Mouse (Mus musculus) cerebellum, postnatal 10 days (tissue): ENCODE measurements around the gene Rab15.
"Not testable (repeated sequence)": the region's sequence is repeated elsewhere in the genome, so short reads cannot be mapped to it uniquely, and the experiment has no call there.

ENCODE experiments used
- DNase-seq, 2 experiments: peaks; one replicate each; pipeline ENCODE4 v3.0.0; 2021; ENCODE audit warnings: mixed read lengths in 2 of 2

Gene Rab15

DNA sequence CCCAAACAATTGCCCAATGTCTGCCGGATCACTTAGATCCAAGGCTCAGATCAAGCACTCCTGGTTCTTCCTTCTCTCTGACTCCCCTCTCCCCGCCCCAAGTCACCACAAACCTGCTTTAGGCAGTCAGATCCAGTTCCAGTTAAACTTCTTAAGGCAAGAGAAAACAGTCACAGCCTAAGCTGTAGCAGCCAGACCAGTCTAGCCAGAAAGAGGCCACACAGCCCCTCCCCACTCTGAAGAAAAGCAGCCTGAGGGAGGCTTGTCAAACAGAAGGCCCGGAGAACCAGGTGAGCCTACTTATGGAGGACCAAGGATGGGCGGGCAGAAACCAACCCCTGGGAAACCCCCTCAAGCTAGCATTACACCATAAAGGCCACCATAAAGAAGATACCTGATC, 4.6 kb downstream of the Rab15 start:
- no peak for DNase-seq

GRCm38 (mm10) chr12:76817176-76817575, 5.5 kb downstream of the Rab15 start:
- DNase-seq = peak in 1 of 2 experiments; percentile 36

- no peak for DNase-seq
These were observed 6.0 kb downstream of the Rab15 start for GRCm38 (mm10) chr12:76816720-76817119.

GRCm38 (mm10) chr12:76814120-76814519, 8.6 kb downstream of the Rab15 start:
- peak in 1 of 2 experiments; percentile 48 for DNase-seq

- DNase-seq = no peak
These were observed 9.2 kb downstream of the Rab15 start for GRCm38 (mm10) chr12:76813543-76813942.

DNA sequence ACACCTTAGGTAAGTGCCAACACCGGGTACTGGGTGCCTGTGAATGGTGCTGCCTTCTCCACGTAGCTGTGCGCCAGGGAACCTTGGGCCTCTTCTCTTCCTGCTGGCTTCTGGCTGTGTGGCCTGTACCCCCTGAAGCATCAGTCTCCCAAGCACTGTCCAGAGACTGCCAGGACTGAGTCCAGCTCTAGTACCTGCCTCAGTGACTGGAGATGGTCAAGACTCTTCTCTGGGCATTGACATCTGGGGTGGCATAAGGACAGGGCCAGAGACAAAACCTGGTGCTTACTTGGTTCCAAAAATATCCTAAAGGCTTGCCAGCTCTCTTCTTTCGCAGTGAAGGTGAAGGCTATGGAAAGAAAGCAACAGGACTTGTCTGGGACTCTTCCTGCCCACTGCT, 11.7 kb downstream of the Rab15 start:
- DNase-seq = peak; percentile 61 to 66

GRCm38 (mm10) chr12:76810491-76810890, 12.2 kb downstream of the Rab15 start:
- DNase-seq = peak; percentile 25 to 61

DNA sequence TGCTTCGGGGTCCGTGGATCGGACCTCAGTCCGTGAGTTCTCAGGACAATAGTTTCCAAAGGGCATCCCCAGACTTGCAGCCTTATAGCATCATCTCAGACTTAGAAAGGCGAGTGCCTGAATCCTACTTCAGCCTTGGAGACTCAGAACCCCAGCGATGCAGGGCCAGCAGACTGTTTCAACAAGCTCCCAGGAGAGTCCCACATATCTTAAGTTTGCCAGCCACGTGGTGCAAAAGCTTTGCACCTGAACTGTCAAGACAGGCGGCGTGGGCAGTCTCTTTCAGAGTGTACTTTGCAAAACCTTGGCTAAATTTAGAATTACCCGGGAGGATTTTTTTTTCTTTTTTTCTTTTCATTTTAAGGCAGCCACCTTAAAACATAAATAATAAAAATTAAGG, 14.9 kb downstream of the Rab15 start:
- no peak for DNase-seq

DNA sequence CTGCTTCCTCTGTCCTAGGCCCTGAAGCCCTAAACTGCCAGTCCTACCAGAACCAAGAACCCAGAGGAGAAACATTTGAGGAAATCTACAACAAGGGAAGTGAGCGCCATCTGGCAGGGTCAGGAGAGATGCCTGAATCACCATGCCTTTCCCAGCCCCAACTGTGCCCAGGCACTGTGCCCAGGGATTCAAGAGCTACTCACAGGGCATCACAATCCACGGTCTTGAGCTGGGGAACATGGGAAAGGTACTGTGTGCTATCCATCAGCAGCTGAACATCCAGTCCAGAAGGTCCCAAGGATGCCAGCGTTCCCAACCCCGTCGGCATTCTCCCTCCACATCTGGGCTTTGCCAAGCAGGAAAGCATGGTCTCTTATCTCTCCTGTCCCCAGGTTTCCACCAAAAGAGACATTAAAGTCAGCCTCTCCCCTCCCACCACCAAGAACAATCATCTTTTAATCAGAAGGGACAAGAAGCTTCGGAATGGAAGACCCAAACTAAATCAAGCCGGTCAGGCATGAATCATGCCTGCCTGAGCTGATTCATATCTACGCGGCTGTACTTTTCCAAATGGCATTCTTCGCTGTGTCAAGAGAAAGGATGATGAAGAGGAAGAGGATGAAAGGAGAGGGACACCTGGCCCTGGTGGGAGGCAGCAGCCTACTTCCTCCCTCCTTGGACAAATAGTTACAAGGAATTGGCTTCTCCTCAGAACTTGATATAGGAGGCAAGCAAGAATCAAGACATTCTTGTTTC, 17.5 kb downstream of the Rab15 start:
- peak; percentile 96 to 98 for DNase-seq

GRCm38 (mm10) chr12:76803700-76804252, 18.9 kb downstream of the Rab15 start:
- peak; percentile 77 to 81 for DNase-seq

GRCm38 (mm10) chr12:76803028-76803427, 19.7 kb downstream of the Rab15 start:
- DNase-seq = no peak

GRCm38 (mm10) chr12:76798008-76798720, 24.5 kb downstream of the Rab15 start:
- DNase-seq = no peak

DNA sequence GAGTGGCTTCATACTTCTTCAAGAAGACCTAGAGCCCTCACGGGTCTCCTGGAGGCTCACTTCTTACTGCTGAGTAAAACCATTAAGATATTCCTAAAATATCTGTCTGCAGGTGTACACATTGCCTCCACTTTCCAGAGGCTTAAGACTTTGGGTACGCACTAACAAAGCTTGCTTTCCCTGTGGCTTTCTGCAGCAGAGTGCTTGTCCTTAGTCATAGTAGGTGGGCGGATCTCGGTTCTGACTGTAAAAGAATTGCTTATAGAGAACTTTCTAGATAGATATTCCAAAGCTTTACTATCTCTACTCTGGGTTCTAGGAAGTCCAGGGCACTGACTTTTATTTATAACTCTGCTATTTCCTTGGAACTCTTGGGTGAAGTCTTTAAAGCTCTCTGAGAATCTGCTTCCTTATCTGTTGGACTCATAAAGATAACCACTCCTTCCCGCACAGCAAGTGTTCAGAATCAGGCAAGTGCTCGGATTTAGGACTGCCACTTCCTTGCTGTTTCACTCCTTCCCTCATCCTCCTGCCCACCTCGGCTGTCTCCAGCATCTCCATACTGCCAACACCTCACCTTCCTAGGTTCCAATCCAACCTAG, 25.7 kb downstream of the Rab15 start:
- DNase-seq = no peak

GRCm38 (mm10) chr12:76795350-76795749, 27.4 kb downstream of the Rab15 start, which contains the start of gene Gpx2:
TSS of gene Gpx2 (minus strand) at chr12:76795554.
- DNase-seq = no peak

DNA sequence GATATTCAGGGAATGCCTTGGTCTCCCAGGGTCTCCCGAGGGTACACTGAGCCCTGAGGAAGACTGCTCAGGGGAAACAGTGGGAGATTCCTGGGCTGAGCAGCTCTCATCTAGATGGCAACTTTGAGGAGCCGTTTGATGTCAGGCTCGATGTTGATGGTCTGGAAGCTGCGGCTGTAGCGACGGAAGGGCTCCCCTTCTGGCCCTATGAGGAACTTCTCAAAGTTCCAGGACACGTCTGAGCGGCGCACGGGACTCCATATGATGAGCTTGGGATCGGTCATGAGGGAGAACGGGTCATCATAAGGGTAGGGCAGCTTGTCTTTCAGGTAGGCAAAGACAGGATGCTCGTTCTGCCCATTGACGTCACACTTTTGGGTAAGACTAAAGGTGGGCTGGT, 30.2 kb downstream of the Rab15 start:
- not testable (repeated sequence) for DNase-seq

DNA sequence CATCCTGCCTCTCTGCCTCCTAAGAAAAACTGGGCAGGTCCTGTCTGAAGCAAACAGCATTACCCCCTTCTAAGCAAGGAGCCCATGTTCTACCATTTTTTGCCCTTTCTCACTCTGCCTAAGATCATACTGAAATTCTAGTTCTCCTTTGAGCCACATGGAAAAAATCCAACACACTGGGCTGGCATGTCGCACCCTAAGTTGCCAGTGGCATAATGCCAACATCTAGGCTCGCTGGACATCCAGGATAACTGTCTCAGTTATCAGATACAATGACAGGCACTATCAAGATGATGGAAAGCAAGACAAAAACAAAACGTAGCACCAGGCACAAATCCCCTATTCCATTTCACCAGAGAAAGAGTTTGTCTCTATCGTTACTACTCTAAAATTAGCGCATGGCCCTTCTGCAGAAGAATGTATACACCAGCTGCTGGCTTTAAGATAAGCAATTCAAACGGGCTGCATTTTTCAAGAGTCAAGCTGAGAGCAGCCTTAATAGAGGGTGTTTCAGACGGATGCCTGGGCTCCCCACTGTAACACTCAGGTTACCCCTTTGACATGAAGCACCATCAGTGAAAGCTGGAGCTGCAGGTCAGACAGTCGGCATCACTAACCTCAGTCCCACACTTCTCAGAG, 32.1 kb downstream of the Rab15 start:
- peak; percentile 59 to 63 for DNase-seq

DNA sequence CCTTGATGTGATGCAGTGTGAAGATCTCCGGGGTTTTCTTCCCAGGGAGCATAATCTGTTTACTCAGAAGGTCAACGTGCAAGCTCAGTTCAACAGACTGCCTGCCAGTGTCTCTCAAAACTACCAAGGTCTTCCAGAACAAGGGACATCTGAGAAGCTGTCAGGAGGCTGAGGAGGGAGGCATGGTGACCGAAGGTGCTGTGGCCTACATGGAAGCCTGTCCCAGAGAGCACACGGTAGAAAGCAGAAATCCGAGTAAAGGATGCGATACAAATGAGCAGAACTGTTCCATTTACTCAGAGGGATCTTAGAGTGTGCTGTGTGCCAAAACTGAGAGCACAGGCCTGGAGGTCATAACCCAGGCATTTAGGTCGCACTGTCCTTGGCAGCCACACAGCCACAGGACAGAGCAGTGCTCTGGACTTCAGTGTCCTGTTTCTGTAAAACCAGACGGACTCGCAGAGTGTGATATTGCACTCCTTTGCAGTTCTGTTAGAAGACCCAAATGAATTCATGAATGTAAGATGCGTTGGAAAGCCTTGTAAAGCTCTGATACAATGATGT, 38.6 kb downstream of the Rab15 start:
- DNase-seq = no peak

DNA sequence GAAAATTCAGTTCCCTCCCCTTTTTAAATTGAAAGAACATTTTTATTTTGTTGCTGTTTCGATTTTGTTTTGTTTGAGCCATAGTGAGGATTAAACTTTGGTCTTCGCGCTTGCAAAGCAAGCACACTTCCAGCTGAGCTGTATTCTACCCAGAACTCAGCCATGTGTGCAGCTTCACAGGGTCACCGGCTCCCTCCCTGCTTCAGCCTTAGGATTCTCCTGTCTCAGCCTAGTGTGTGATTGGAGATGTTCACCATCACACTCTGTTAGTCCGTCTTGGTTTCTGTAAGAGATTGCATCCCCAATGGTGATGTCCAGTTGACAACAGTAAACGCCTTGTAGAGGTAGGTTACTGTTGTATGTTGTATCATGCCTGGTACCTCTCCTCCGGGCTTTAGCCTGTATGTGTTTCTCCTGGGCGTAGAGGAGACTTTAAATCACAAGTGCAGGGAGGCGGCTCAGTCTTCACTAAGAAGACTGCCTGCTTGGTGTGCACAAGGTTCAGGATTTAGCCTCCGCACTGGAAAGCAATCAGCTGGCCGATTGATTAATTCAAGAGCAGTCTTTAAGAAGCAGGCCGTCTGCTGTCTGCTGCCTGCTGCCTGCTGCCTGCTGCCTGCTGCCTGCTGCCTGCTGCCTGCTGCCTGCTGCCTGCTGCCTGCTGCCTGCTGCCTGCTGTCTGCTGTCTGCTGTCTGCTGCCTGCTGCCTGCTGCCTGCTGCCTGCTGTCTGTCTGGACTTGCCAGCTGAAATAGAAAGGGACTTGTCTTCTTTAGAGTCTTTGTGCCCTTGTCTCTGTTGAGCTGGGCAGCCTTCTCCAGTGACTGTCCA, 41.9 kb downstream of the Rab15 start:
- peak; percentile 47 to 70 for DNase-seq

DNA sequence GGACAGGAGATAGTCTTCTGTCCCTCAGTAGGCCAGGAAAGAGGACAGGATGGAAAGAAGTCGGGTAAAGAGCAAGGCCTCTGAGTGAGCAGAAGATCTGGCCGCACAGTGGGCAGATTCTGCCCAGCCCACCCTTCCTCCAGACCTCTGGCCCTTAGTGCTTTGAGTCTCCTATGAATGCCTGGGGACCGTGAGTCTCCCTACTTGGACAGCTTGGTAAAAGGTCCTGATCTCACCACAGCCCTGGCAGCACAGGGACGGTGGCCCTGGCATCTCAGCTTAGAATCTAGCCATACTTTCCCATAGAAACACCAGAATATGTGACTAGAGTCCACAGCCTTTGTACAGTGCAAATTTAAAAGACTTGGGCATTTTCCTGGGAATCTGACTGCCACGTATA, 42.8 kb downstream of the Rab15 start:
- no peak for DNase-seq

DNA sequence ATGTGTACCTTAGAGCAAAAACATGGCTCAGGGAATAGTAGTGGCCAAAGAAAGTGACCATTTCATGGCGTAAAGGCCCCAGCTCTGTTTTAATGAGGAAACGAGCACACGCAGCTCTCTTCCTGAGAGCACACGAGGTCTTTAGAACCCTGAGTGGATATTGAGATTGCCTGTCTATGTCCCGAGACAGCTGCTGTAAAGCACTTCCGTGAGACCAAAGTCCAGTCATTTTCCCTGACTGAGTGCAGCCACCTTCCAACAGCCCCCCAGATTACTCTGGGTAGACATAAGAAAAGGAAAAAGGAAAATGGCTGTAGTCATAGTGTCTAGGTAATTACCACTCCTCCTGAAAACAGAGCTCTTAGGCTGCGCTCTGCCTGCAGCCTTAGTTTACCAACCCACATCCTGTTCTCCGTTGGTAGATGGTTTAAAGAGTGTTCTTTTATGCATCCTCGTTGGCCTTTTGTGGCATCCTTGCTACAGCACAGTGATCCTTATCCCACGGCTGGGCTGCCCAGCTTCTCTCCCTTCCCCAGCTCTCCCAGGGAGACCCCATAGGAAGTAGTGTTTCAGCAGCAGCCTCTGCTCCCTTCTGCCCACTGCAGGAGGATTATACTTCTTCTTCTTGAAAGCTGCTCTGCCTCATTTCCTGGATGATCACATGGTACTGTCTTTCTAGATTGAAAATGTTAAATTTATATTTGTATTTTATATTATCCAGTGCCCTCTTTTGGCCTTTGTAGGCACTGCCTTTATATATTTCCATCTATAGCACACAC, 44.2 kb downstream of the Rab15 start:
- no peak for DNase-seq

- no peak for DNase-seq
These were observed 44.9 kb downstream of the Rab15 start for GRCm38 (mm10) chr12:76777845-76778244.
